Mouse (Mus musculus) lung, postnatal 25 days (tissue): ENCODE data around the gene Strn3.
"Not testable (repeated sequence)": the region's sequence is repeated elsewhere in the genome, so short reads cannot be mapped to it uniquely, and the experiment has no call there.

Experiments
- DNase-seq: peaks from one replicate; pipeline ENCODE4 v3.0.0; 2022; ENCODE audit warnings: low spot score

Strn3 gene

GRCm38 (mm10) chr12:51693419-51693818 lies 1.7 kb upstream of the Strn3 start:
- no peak for DNase-seq

- DNase-seq, result not testable (repeated sequence)
These were observed 1.2 kb upstream of the Strn3 start for GRCm38 (mm10) chr12:51692870-51693269.

- DNase-seq, result peak; percentile 66
These were observed 528 bp downstream of the Strn3 start, which contains the start of gene Ap4s1 for GRCm38 (mm10) chr12:51690893-51691844. Gene Ap4s1 (plus strand): TSS chr12:51691033.

- no peak for DNase-seq
These were observed 3.2 kb downstream of the Strn3 start for GRCm38 (mm10) chr12:51688546-51688945.

GRCm38 (mm10) chr12:51678844-51679243 lies 12.9 kb downstream of the Strn3 start:
- no peak for DNase-seq

- DNase-seq, result no peak
These were observed 15.3 kb downstream of the Strn3 start for GRCm38 (mm10) chr12:51676442-51676841.

GRCm38 (mm10) chr12:51673270-51673669 lies 18.4 kb downstream of the Strn3 start:
- DNase-seq, result no peak

GRCm38 (mm10) chr12:51671231-51671891 lies 20.3 kb downstream of the Strn3 start:
- DNase-seq, result no peak

- DNase-seq, result peak; percentile 33
These were observed 24.8 kb downstream of the Strn3 start for GRCm38 (mm10) chr12:51666708-51667430.

GRCm38 (mm10) chr12:51663908-51664307 lies 27.8 kb downstream of the Strn3 start:
- no peak for DNase-seq

- no peak for DNase-seq
These were observed 28.7 kb downstream of the Strn3 start for GRCm38 (mm10) chr12:51663011-51663410.

- no peak for DNase-seq
These were observed 35.7 kb downstream of the Strn3 start for GRCm38 (mm10) chr12:51655944-51656465.

- not testable (repeated sequence) for DNase-seq
These were observed 42.3 kb downstream of the Strn3 start for GRCm38 (mm10) chr12:51649401-51649800.

- DNase-seq, result peak; percentile 24
These were observed 49.8 kb downstream of the Strn3 start for GRCm38 (mm10) chr12:51641871-51642270.

- no peak for DNase-seq
These were observed 54.8 kb downstream of the Strn3 start for GRCm38 (mm10) chr12:51636689-51637470.

- DNase-seq, result no peak
These were observed 55.4 kb downstream of the Strn3 start for GRCm38 (mm10) chr12:51636260-51636659.

- DNase-seq, result no peak
These were observed 58.2 kb downstream of the Strn3 start for GRCm38 (mm10) chr12:51633481-51633880.

GRCm38 (mm10) chr12:51623366-51623694 lies 68.4 kb downstream of the Strn3 start:
- no peak for DNase-seq

- DNase-seq, result no peak
These were observed 68.9 kb downstream of the Strn3 start for GRCm38 (mm10) chr12:51622670-51623365.

GRCm38 (mm10) chr12:51621161-51621560 lies 70.5 kb downstream of the Strn3 start:
- no peak for DNase-seq

- DNase-seq, result no peak
These were observed 71.1 kb downstream of the Strn3 start for GRCm38 (mm10) chr12:51620572-51620971.
